Mouse (Mus musculus): ENCODE results near the gene Fxr2. TPM values are rescaled to one million over a fixed set of nuclear protein-coding genes. Genes with fewer than 3 reads are reported as not detected.
"Not testable (repeated sequence)": the region's sequence is repeated elsewhere in the genome, so short reads cannot be mapped to it uniquely, and the experiment has no call there.

The Fxr2 gene
- polyA plus RNA-seq, 1 experiment from 2014 or later, result 27.9 TPM

DNA sequence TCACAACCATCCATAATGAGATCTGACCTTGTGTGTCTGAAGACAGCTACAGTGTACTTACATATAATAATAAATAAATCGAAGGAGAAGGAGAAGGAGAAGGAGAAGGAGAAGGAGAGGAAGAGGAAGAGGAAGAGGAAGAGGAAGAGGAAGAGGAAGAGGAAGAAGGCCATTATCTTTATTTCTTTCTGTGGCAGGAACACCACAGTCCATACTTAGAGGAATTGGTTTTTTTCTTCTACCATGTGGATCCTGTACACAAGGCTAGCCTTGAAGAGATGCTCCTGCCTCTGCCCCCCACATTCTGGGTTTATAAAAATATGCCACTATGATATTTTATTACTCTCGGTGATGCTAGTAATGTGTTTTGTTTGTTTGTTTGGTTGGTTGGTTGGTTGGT, 26.0 kb upstream of the Fxr2 start:
- no peaks in the 10 kb centered on the region for H3K9me3 ChIP-seq (ENCODE audit: control insufficient read depth, low read length)
- peaks cover 10% of the 10 kb centered on the region for H3K4me1 ChIP-seq (replicated peaks; ENCODE audit: control insufficient read depth, insufficient read depth, low read length)
- H3K4me2 ChIP-seq (replicated peaks), result no peak overlapping the region
- H3K27ac ChIP-seq, result no peak overlapping the region
- no peak for DNase-seq (ENCODE audit: low spot score)
- ATAC-seq (ENCODE audit: low FRiP score), result no peak
- 87% methylated on average over 2 of the region's 2 CpGs for WGBS
- H3K9ac ChIP-seq, result no peak overlapping the region
- no peak overlapping the region for H3K4me3 ChIP-seq (replicated peaks; ENCODE audit: low read length)
- no peaks in the 10 kb centered on the region for H3K27me3 ChIP-seq (ENCODE audit: control insufficient read depth, insufficient read depth, low read length)
- H3K36me3 ChIP-seq (replicated peaks; ENCODE audit: control insufficient read depth, insufficient read depth), result 0 out of 2 replicates have a peak, but pooled peaks cover 9% of the 10 kb centered on the region

DNA sequence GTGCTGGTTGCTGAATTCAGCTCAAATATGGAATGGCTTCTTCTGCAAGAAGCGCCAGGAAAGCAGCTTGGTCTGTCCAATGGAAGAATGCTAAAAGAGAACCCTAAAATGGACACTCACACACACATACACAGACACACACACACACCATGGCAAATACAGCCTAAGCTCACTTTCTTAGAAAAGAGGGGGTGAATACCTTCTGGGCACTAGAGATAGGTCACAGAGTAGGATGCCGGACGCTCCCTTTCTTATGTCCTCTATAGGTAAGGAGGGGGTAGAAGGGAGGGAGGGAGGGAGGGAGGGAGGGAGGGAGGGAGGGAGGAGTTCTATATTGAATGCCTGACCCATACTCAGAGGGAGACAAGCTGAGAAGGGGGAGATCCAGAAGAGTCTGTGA, 24.3 kb upstream of the Fxr2 start:
- no peak overlapping the region for H3K27ac ChIP-seq
- ATAC-seq (ENCODE audit: low FRiP score) (no peak), DNase-seq (ENCODE audit: low spot score) (no peak)
- no peak overlapping the region for H3K4me2 ChIP-seq (replicated peaks)
- H3K9me3 ChIP-seq (ENCODE audit: control insufficient read depth, low read length), result no peaks in the 10 kb centered on the region
- no peaks in the 10 kb centered on the region for H3K27me3 ChIP-seq (ENCODE audit: control insufficient read depth, insufficient read depth, low read length)
- peaks cover 10% of the 10 kb centered on the region for H3K4me1 ChIP-seq (replicated peaks; ENCODE audit: control insufficient read depth, insufficient read depth, low read length)
- no peak overlapping the region for H3K4me3 ChIP-seq (replicated peaks; ENCODE audit: low read length)
- no peak overlapping the region for H3K9ac ChIP-seq
- H3K36me3 ChIP-seq (replicated peaks; ENCODE audit: control insufficient read depth, insufficient read depth), result no peaks in the 10 kb centered on the region
- 89% methylated on average over 3 of the region's 3 CpGs for WGBS

DNA sequence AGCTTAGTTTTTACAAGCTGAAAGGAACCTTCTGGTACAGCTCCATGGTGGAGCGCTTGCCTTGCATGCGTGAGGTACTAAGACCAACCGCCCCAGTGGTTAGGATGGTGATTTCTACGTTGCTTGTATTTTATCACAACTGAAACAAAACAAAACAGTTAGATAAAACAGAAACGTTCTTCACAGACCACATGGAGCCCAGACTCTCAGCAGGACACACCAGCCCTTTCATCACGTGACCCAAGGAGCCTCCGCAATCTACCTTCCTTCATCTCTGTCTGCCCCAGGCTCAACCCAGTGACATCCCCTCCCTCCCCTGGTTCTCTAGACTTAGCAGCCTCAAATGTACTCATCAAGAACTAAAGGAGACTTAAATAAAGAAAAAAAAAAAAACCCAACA, 23.4 kb upstream of the Fxr2 start:
- Histone ChIP-seq H3K27me3 (ENCODE audit: control insufficient read depth, insufficient read depth, low read length) (no peaks in the 10 kb centered on the region), H3K4me2 (replicated peaks) (no peak overlapping the region), H3K4me1 (replicated peaks; ENCODE audit: control insufficient read depth, insufficient read depth, low read length) (peaks cover 3% of the 10 kb centered on the region), H3K36me3 (replicated peaks; ENCODE audit: control insufficient read depth, insufficient read depth) (no peaks in the 10 kb centered on the region), H3K4me3 (replicated peaks; ENCODE audit: low read length) (no peak overlapping the region), H3K9ac (no peak overlapping the region), H3K27ac (no peak overlapping the region), H3K9me3 (ENCODE audit: control insufficient read depth, low read length) (no peaks in the 10 kb centered on the region)
- ATAC-seq (ENCODE audit: low FRiP score), result no peak
- DNase-seq (ENCODE audit: low spot score), result no peak
- 60% methylated on average over 7 of the region's 7 CpGs for WGBS

DNA sequence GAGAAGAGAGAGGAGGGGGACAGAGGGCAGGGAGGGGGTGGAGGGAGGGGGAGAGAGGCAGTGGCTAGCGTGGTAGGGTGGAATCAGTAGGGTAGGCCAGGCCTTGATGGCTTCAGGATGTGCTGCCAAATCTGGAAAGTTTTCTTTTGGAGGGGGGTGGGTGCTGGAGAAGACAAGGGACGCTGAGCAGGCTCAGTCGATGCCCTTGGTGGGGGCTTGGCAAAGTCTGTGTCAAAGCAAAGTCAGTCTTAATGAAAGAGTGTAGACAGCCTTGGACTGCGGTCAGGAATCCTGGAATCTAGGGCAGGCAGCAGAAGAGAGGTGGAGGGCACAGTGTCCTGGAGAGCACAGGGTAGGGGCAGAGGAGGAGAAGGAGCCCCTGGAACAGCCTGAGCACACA, 21.9 kb upstream of the Fxr2 start:
- Histone ChIP-seq H3K27ac (no peak overlapping the region), H3K9me3 (ENCODE audit: control insufficient read depth, low read length) (no peaks in the 10 kb centered on the region), H3K4me3 (replicated peaks; ENCODE audit: low read length) (no peak overlapping the region), H3K36me3 (replicated peaks; ENCODE audit: control insufficient read depth, insufficient read depth) (no peaks in the 10 kb centered on the region), H3K27me3 (ENCODE audit: control insufficient read depth, insufficient read depth, low read length) (no peaks in the 10 kb centered on the region), H3K9ac (no peak overlapping the region), H3K4me1 (replicated peaks; ENCODE audit: control insufficient read depth, insufficient read depth, low read length) (no peaks in the 10 kb centered on the region), H3K4me2 (replicated peaks) (no peak overlapping the region)
- DNase-seq (ENCODE audit: low spot score) (no peak), ATAC-seq (ENCODE audit: low FRiP score) (no peak)
- WGBS, result 63% methylated on average over 4 of the region's 4 CpGs

DNA sequence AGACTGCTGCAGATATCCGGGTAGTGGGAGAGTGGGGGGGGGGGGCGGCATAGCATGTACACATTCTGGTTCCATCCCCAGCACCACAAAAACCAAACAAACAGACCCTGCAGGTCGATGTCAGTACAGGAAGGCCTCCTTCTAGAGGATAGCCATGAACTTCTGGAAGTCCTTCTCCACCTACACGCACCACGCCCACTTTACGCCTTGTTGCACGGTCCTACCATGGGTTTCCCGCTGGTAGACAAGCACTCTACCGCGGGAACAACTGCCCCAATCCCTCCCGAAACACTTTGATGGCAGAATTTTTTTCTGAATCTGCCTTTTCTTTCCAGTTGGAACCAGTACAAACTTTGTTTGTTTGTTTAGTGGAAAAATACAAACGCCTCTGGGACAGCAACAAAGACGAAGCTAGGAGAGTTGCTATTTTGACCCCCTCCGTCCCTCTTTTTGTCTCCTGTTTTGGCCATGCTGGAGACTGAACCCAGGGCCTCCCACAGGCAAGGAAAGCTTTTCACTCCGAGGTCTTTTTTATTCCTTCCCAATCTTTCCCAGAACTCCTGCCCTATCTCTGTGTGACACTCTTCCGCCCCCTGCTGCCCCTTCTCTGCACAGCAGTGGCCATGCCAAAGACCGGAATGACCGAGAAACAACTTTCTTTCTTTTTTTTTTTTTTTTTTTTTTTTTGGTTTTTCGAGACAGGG, 19.1 kb upstream of the Fxr2 start:
- H3K9ac ChIP-seq, result no peak overlapping the region
- no peaks in the 10 kb centered on the region for H3K9me3 ChIP-seq (ENCODE audit: control insufficient read depth, low read length)
- ATAC-seq (ENCODE audit: low FRiP score), result no peak
- peak; percentile 77 for DNase-seq (ENCODE audit: low spot score)
- 4% methylated on average over 18 of the region's 19 CpGs for WGBS
- H3K27me3 ChIP-seq (ENCODE audit: control insufficient read depth, insufficient read depth, low read length), result no peaks in the 10 kb centered on the region
- no peak overlapping the region for H3K4me3 ChIP-seq (replicated peaks; ENCODE audit: low read length)
- no peaks in the 10 kb centered on the region for H3K36me3 ChIP-seq (replicated peaks; ENCODE audit: control insufficient read depth, insufficient read depth)
- no peaks in the 10 kb centered on the region for H3K4me1 ChIP-seq (replicated peaks; ENCODE audit: control insufficient read depth, insufficient read depth, low read length)
- no peak overlapping the region for H3K27ac ChIP-seq
- no peak overlapping the region for H3K4me2 ChIP-seq (replicated peaks)

DNA sequence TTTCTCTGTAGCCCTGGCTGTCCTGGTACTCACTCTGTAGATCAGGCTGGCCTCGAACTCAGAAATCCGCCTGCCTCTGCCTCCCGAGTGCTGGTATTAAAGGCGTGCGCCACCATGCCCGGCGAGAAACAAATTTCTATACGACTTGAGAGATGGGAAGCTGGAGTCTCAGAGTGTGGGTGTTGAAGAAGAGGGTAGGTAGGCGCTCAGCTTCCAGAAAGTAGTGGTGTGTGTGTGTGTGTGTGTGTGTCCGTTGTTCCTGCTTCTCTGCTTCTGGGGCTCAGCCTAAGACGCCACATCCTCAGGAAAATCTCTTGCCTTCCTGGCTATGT, 18.6 kb upstream of the Fxr2 start:
- H3K9me3 ChIP-seq (ENCODE audit: control insufficient read depth, low read length); H3K4me2 ChIP-seq (replicated peaks); ATAC-seq (ENCODE audit: low FRiP score); H3K4me3 ChIP-seq (replicated peaks; ENCODE audit: low read length); H3K4me1 ChIP-seq (replicated peaks; ENCODE audit: control insufficient read depth, insufficient read depth, low read length); H3K27ac ChIP-seq; H3K27me3 ChIP-seq (ENCODE audit: control insufficient read depth, insufficient read depth, low read length); H3K9ac ChIP-seq; DNase-seq (ENCODE audit: low spot score); H3K36me3 ChIP-seq (replicated peaks; ENCODE audit: control insufficient read depth, insufficient read depth): not testable (repeated sequence)
- WGBS, result 58% methylated on average over 11 of the region's 11 CpGs

DNA sequence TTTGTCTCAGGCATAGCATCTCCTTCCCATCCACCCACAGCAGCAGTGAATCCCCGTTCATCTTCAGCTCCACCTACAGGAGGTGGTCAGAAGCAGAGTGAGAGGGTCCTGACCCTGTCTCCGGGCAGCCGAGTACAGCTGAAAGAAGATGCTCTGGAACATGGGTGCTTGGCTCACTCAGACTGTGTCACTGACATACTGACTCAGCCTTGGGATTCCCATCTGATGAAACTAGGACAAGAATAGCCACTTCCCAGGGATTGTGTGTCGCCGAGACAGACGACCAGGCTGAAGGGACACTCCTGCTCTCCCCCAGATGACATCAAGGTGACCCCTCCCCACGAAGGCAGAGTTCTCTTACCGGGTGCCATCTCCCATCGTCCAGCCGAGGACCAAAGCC, 16.0 kb upstream of the Fxr2 start:
- no peak overlapping the region for H3K4me3 ChIP-seq (replicated peaks; ENCODE audit: low read length)
- no peak overlapping the region for H3K4me2 ChIP-seq (replicated peaks)
- no peak overlapping the region for H3K9ac ChIP-seq
- H3K27ac ChIP-seq, result no peak overlapping the region
- H3K4me1 ChIP-seq (replicated peaks; ENCODE audit: control insufficient read depth, insufficient read depth, low read length), result 0 out of 2 replicates have a peak, but pooled peaks cover 5% of the 10 kb centered on the region
- ATAC-seq (ENCODE audit: low FRiP score) (no peak), DNase-seq (ENCODE audit: low spot score) (no peak)
- no peaks in the 10 kb centered on the region for H3K36me3 ChIP-seq (replicated peaks; ENCODE audit: control insufficient read depth, insufficient read depth)
- H3K9me3 ChIP-seq (ENCODE audit: control insufficient read depth, low read length), result no peaks in the 10 kb centered on the region
- WGBS, result 45% methylated on average over 10 of the region's 10 CpGs
- no peaks in the 10 kb centered on the region for H3K27me3 ChIP-seq (ENCODE audit: control insufficient read depth, insufficient read depth, low read length)

DNA sequence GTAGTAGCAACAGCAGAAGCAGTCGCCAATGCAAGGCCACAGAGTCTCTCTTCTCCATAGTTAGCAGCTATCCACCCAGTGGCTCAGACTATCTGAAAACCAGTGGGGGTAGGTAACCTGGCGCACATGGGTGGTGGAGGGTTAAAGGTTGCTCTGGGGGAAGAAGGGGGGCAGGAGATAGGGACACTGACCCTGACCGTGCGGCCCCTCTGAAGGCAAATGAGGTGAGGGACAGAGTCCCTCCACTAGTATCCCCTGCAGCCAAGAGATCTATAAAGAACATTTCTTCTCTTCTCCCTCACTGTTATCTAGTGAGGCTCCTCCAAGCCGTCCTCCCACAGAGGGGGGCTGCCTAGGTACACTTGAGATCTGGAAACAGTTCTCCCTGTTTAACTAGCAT, 15.0 kb upstream of the Fxr2 start, which contains the start of gene Shbg:
Gene Shbg (minus strand): TSS at position 101 of the 400 bp plus-strand sequence.
- no peak within 1 kb of the TSS for H3K9ac ChIP-seq
- H3K9me3 ChIP-seq (ENCODE audit: control insufficient read depth, low read length), result no peaks in the 10 kb centered on the region
- no peak within 1 kb of the TSS for H3K4me2 ChIP-seq (replicated peaks)
- no peak for ATAC-seq (ENCODE audit: low FRiP score)
- H3K27ac ChIP-seq, result no peak within 1 kb of the TSS
- no peaks in the 10 kb centered on the region for H3K36me3 ChIP-seq (replicated peaks; ENCODE audit: control insufficient read depth, insufficient read depth)
- no peaks in the 10 kb centered on the region for H3K27me3 ChIP-seq (ENCODE audit: control insufficient read depth, insufficient read depth, low read length)
- 73% methylated on average over 5 of the region's 5 CpGs for WGBS
- no peak for DNase-seq (ENCODE audit: low spot score)
- H3K4me3 ChIP-seq (replicated peaks; ENCODE audit: low read length), result no peak within 1 kb of the TSS
- H3K4me1 ChIP-seq (replicated peaks; ENCODE audit: control insufficient read depth, insufficient read depth, low read length), result peaks cover 12% of the 10 kb centered on the region; the same call in 1 of the 2 replicates

DNA sequence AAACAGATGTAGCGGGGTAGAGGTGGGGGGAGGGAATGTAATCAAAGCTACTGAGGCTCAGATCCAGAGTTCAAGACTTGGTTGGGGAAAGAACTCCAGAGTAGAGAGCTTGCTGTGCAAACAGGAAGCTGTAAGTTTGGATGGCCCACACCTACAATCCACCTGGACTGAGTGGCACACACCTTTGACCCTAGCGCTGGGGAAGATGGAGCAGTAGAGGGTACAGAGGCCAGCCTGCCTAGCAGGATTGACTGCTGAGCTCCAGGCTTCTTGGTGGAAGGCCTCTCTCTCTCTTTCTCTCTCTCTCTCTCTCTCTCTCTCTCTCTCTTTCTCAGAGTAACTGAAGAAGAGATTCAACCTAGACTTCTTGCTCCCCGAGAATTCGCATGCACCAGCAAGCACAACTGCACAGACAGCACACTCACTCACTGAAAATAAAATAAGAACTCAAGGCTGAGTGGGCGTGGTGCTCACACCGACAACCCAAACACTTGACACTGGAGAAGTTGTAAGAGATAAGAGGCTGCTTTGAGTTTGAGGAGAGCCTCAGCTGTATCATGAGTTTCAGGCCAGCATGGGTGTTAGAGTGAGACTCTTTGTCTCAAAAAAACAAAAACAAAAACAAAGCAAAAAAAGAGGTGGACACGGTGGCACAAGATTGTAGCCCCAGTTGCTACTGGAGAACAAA, 12.3 kb upstream of the Fxr2 start:
- DNase-seq (ENCODE audit: low spot score) (no peak), ATAC-seq (ENCODE audit: low FRiP score) (no peak)
- Histone ChIP-seq H3K4me3 (replicated peaks; ENCODE audit: low read length) (no peak overlapping the region), H3K4me1 (replicated peaks; ENCODE audit: control insufficient read depth, insufficient read depth, low read length) (peaks cover 17% of the 10 kb centered on the region; the same call in 1 of the 2 replicates), H3K27me3 (ENCODE audit: control insufficient read depth, insufficient read depth, low read length) (no peaks in the 10 kb centered on the region), H3K4me2 (replicated peaks) (no peak overlapping the region), H3K9ac (no peak overlapping the region), H3K36me3 (replicated peaks; ENCODE audit: control insufficient read depth, insufficient read depth) (no peaks in the 10 kb centered on the region), H3K9me3 (ENCODE audit: control insufficient read depth, low read length) (no peaks in the 10 kb centered on the region), H3K27ac (no peak overlapping the region)
- WGBS, result 90% methylated on average over 7 of the region's 7 CpGs
